Mouse (Mus musculus) liver, adult (tissue): Measurements from ENCODE around the gene Pdcd6ip.

ENCODE experiments used
- GATA4 ChIP-seq: IDR thresholded peaks from 2 replicates; pipeline ENCODE4 v1.6.1; 2014; ENCODE audit warnings: mild to moderate bottlenecking, low read length; ENCODE audit not compliant: insufficient replicate concordance

The Pdcd6ip gene

GRCm38 (mm10) chr9:113645153-113645836 lies 62.8 kb downstream of the Pdcd6ip start:
- no peak for TF ChIP-seq GATA4

GRCm38 (mm10) chr9:113644701-113645100 lies 63.4 kb downstream of the Pdcd6ip start:
- TF ChIP-seq GATA4 = no peak

- no peak for TF ChIP-seq GATA4
These were observed 64.0 kb downstream of the Pdcd6ip start for GRCm38 (mm10) chr9:113644076-113644475.

GRCm38 (mm10) chr9:113643669-113644068 lies 64.4 kb downstream of the Pdcd6ip start:
- TF ChIP-seq GATA4 = no peak

- TF ChIP-seq GATA4 = no peak
These were observed 73.1 kb downstream of the Pdcd6ip start for GRCm38 (mm10) chr9:113634986-113635385.

- no peak for TF ChIP-seq GATA4
These were observed 74.8 kb downstream of the Pdcd6ip start for GRCm38 (mm10) chr9:113633168-113633744.

GRCm38 (mm10) chr9:113632350-113633043 lies 75.6 kb downstream of the Pdcd6ip start:
- TF ChIP-seq GATA4 = no peak

- no peak for TF ChIP-seq GATA4
These were observed 78.4 kb downstream of the Pdcd6ip start for GRCm38 (mm10) chr9:113629632-113630031.

GRCm38 (mm10) chr9:113629191-113629590 lies 78.9 kb downstream of the Pdcd6ip start:
- TF ChIP-seq GATA4 = no peak

GRCm38 (mm10) chr9:113628780-113629179 lies 79.3 kb downstream of the Pdcd6ip start:
- no peak for TF ChIP-seq GATA4

- no peak for TF ChIP-seq GATA4
These were observed 81.3 kb downstream of the Pdcd6ip start for GRCm38 (mm10) chr9:113626730-113627129.

- no peak for TF ChIP-seq GATA4
These were observed 84.0 kb downstream of the Pdcd6ip start for GRCm38 (mm10) chr9:113624086-113624485.

GRCm38 (mm10) chr9:113617081-113617480 lies 91.0 kb downstream of the Pdcd6ip start:
- no peak for TF ChIP-seq GATA4

- TF ChIP-seq GATA4 = no peak
These were observed 97.3 kb downstream of the Pdcd6ip start for GRCm38 (mm10) chr9:113610776-113611175.

- TF ChIP-seq GATA4 = no peak
These were observed 105.9 kb downstream of the Pdcd6ip start for GRCm38 (mm10) chr9:113602140-113602539.
